Mouse (Mus musculus): ENCODE results near the gene Runx2.

DNA sequence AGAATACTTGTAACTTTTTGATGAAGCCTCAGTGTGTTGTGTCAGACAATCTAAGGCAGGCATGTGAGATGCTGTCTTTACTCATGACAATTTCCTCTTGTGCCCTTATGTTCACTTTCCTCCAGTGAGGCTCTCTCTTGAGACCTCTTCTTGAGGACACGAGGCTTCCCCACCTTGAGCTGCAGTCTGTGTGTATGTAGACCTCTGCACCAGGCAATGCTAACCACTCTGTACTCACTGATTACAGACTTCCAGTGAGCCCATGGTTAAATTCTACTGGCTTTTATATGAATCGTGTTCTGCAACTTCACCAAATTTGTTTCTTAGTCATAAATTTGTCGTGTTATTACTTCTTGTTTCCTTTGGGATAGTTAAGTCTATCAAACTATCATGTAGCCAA is 12.5 kb upstream of the Runx2 start:
- TF ChIP-seq CTCF (IDR thresholded peaks at IDR 0.05; ENCODE audit: low read depth) (no peak), EP300 (IDR thresholded peaks at IDR 0.05; ENCODE audit: low read depth) (no peak)
